Mouse (Mus musculus): Measurements from ENCODE around the gene Aldh9a1.

DNA sequence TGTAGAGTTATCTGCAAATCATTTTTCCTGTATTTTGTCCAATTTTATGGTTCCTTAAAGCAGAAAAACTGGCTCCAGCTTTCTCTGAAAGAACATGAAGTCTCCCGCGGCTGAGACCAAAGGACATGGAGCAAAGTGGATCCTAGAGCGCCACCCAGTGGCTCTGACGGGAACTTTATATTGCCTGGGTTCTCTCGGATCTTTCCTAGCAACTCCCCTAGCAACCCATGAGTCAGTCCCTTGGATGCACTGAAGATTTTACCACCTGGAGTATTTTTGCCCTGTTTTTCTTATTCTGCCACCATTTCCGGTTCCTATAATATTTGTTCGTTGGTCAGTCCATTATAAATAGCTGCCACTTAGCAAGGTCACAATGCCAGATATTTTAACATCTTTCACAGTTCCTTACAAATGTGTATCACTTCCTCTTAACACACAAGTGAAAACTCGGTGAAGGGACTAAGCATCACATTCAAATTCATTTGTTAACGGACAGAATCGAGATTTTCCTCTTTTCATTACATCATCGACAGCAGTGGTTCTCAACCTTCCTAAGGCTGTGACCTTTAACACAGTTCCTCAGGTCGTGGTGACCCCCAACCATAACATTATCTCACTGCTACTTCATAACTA, 12.2 kb upstream of the Aldh9a1 start:
- peak; percentile 80 for TF ChIP-seq CTCF (IDR thresholded peaks at IDR 0.05; ENCODE audit: extremely low read depth, insufficient read depth, low read length)
- TF ChIP-seq POLR2A (IDR thresholded peaks at IDR 0.05; ENCODE audit: extremely low read depth, insufficient read depth, low read length) = no peak
